Mouse (Mus musculus) large intestine, adult 2 months (tissue): ENCODE measurements around the gene Akt1s1. TPM values are rescaled to one million over a fixed set of nuclear protein-coding genes. Genes with fewer than 3 reads are reported as not detected.

Experiments used
- DNase-seq: peaks from one replicate; pipeline ENCODE4 v3.0.0-alpha.2; 2012; ENCODE audit warnings: low read depth, low spot score
- WGBS: fragments of 180-500 bp; shearing (Covaris S2); methylation state at CpG from one replicate; pipeline ENCODE4 v1.1.7; 2018; 5-methylcytosine and 5-hydroxymethylcytosine counted together
- polyA plus RNA-seq: library from polyadenylated mRNA; depleted of rRNA; stranded (reverse); fragments of >200 nt; gene quantifications from 2 replicates; pipeline ENCODE4 v1.2.3, GENCODE M21; 2012; rRNA removed

Akt1s1 gene
- 61.3 and 67.2 TPM in 2 replicates for polyA plus RNA-seq

- under 1% methylated on average over 54 of the region's 54 CpGs for WGBS
Measured at GRCm38 (mm10) chr7:44848561-44849415, at the start of gene Akt1s1, which contains the start of gene Tbc1d17. Akt1s1 (plus strand) TSS chr7:44848991. Tbc1d17 (minus strand) TSS chr7:44849079.

GRCm38 (mm10) chr7:44808927-44809326 is 39.9 kb upstream of the Akt1s1 start:
- no peak for DNase-seq
- 70% methylated on average over 2 of the region's 2 CpGs for WGBS

More at GRCm38 (mm10) chr7:44848561-44849415, at the start of gene Akt1s1, which contains the start of gene Tbc1d17:
- peak; percentile 95 for DNase-seq

- WGBS, result 94% methylated on average over 3 of the region's 3 CpGs
- DNase-seq, result no peak
Measured at GRCm38 (mm10) chr7:44809466-44809865, 39.3 kb upstream of the Akt1s1 start.

- DNase-seq, result no peak
- 81% methylated on average over 4 of the region's 4 CpGs for WGBS
Measured at GRCm38 (mm10) chr7:44810365-44810764, 38.4 kb upstream of the Akt1s1 start.

GRCm38 (mm10) chr7:44810819-44811557 is 37.8 kb upstream of the Akt1s1 start:
- no peak for DNase-seq
- 76% methylated on average over 7 of the region's 7 CpGs for WGBS

GRCm38 (mm10) chr7:44812651-44813325 is 36.0 kb upstream of the Akt1s1 start:
- no peak for DNase-seq
- 87% methylated on average over 20 of the region's 20 CpGs for WGBS

- no peak for DNase-seq
- 90% methylated on average over 3 of the region's 3 CpGs for WGBS
Measured at GRCm38 (mm10) chr7:44813985-44814384, 34.8 kb upstream of the Akt1s1 start.

GRCm38 (mm10) chr7:44814423-44814822 is 34.4 kb upstream of the Akt1s1 start:
- no peak for DNase-seq
- WGBS, result 82% methylated on average over 4 of the region's 4 CpGs

GRCm38 (mm10) chr7:44814952-44815553 is 33.7 kb upstream of the Akt1s1 start:
- no peak for DNase-seq
- 48% methylated on average over 14 of the region's 14 CpGs for WGBS

GRCm38 (mm10) chr7:44815721-44816469 is 32.9 kb upstream of the Akt1s1 start, which contains the start of the genes Nup62 and Il4i1:
Nup62 (plus strand) TSS chr7:44816088.
Il4i1 (plus strand) TSS chr7:44816387.
- peak; percentile 98 for DNase-seq
- under 1% methylated on average over 62 of the region's 62 CpGs for WGBS

GRCm38 (mm10) chr7:44816470-44817021 is 32.2 kb upstream of the Akt1s1 start, which contains the start of gene Atf5:
Atf5 (minus strand) TSS chr7:44816658.
- 1% methylated on average over 52 of the region's 57 CpGs for WGBS
- no peak for DNase-seq

- DNase-seq, result no peak
- WGBS, result 12% methylated on average over 3 of the region's 3 CpGs
Measured at GRCm38 (mm10) chr7:44817441-44817840, 31.4 kb upstream of the Akt1s1 start.

- no peak for DNase-seq
- 5% methylated on average over 2 of the region's 2 CpGs for WGBS
Measured at GRCm38 (mm10) chr7:44818164-44818563, 30.6 kb upstream of the Akt1s1 start.

- WGBS, result 19% methylated on average over 6 of the region's 6 CpGs
- DNase-seq, result no peak
Measured at GRCm38 (mm10) chr7:44818751-44819235, 30.0 kb upstream of the Akt1s1 start.

- DNase-seq, result no peak
- 67% methylated on average over 2 of the region's 2 CpGs for WGBS
Measured at GRCm38 (mm10) chr7:44819391-44819790, 29.4 kb upstream of the Akt1s1 start.

GRCm38 (mm10) chr7:44819863-44820262 is 28.9 kb upstream of the Akt1s1 start:
- 25% methylated on average over 5 of the region's 5 CpGs for WGBS

GRCm38 (mm10) chr7:44820525-44820924 is 28.3 kb upstream of the Akt1s1 start:
- DNase-seq, result no peak
- 34% methylated on average over 3 of the region's 3 CpGs for WGBS

More at GRCm38 (mm10) chr7:44819863-44820262, 28.9 kb upstream of the Akt1s1 start:
- DNase-seq, result no peak
